Mouse (Mus musculus) G1E (cell line): Measurements from ENCODE around the gene Pole.

Experiments
- CTCF ChIP-seq: IDR thresholded peaks from 2 replicates; pipeline ENCODE4 v1.5.1; 2012; ENCODE audit warnings: low read depth, low read length, inconsistent platforms, mixed read lengths
- GATA1 ChIP-seq: IDR thresholded peaks from 2 replicates; pipeline ENCODE4 v1.6.1; 2012; ENCODE audit warnings: borderline replicate concordance, low read length, inconsistent platforms, mixed read lengths
- POLR2AphosphoS5 ChIP-seq: IDR thresholded peaks from 2 replicates; pipeline ENCODE4 v1.6.1; 2012; ENCODE audit warnings: low read depth, low read length, inconsistent platforms; ENCODE audit not compliant: insufficient replicate concordance
- TAL1 ChIP-seq: conservative IDR thresholded peaks from 2 replicates; pipeline ENCODE4 v1.6.1; 2012; ENCODE audit warnings: low read depth, low read length, inconsistent platforms, mixed read lengths

DNA sequence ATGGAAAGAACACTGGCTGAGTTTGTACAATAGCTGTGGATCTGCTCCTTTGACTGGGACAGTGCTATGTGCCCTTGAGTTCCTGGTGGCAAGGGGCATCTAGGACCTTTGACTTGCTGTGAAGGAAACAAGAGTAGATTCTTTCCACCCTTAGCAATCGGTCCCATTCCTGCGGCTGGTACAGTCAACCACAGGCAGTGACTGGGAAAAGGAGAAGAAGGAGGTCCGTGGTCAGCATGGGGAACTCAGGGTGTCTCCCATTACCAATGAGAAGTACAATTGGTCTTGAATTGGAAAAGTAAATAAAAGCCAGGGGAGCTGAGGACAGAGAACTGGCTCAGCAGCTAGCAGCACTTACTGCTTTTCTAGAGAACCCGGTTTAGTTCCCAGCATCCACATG lies 59.4 kb downstream of the Pole start:
- TF ChIP-seq CTCF (no peak), TAL1 (no peak), GATA1 (no peak), POLR2AphosphoS5 (no peak)
